Mouse (Mus musculus) olfactory bulb, adult 2 months (tissue): ENCODE results near the gene Snx10. TPM values are rescaled to one million over a fixed set of nuclear protein-coding genes. Genes with fewer than 3 reads are reported as not detected.

Experiments
- H3K27ac ChIP-seq: fragments of 200-500 bp; 2 replicates; pipeline ENCODE4 v1.5.1; 2012; ENCODE audit warnings: low read depth, low read length; ENCODE audit not compliant: insufficient read depth
- H3K4me1 ChIP-seq: fragments of 200-500 bp; 2 replicates; pipeline ENCODE4 v1.6.1; 2012; ENCODE audit warnings: low read length; ENCODE audit not compliant: control insufficient read depth, insufficient read depth
- H3K4me3 ChIP-seq: fragments of 200-500 bp; 2 replicates; pipeline ENCODE4 v1.5.1; 2012; ENCODE audit warnings: mild to moderate bottlenecking, low read depth, low read length, moderate library complexity; ENCODE audit not compliant: insufficient read depth
- CTCF ChIP-seq: fragments of 200-500 bp; IDR thresholded peaks from 2 replicates; pipeline ENCODE4 v1.5.1; 2012; ENCODE audit warnings: low read depth, mild to moderate bottlenecking, low read length, moderate library complexity; ENCODE audit not compliant: insufficient read depth
- POLR2A ChIP-seq: fragments of 200-500 bp; IDR thresholded peaks from 2 replicates; pipeline ENCODE4 v1.6.1; 2012; ENCODE audit warnings: mild to moderate bottlenecking, low read depth, low read length, moderate library complexity; ENCODE audit not compliant: insufficient read depth
- WGBS: fragments of 180-500 bp; shearing (Covaris S2); methylation state at CpG from one replicate; pipeline ENCODE4 v1.1.7; 2018; 5-methylcytosine and 5-hydroxymethylcytosine counted together
- polyA plus RNA-seq: library from polyadenylated mRNA; stranded (reverse); fragments of >200 nt; gene quantifications from 2 replicates; pipeline ENCODE4 v1.2.4, GENCODE M21; 2012; ENCODE audit warnings: low replicate concordance; ENCODE audit not compliant: missing spikeins, insufficient read depth, insufficient read length

The Snx10 gene
- polyA plus RNA-seq, 1 experiment: not detected

DNA sequence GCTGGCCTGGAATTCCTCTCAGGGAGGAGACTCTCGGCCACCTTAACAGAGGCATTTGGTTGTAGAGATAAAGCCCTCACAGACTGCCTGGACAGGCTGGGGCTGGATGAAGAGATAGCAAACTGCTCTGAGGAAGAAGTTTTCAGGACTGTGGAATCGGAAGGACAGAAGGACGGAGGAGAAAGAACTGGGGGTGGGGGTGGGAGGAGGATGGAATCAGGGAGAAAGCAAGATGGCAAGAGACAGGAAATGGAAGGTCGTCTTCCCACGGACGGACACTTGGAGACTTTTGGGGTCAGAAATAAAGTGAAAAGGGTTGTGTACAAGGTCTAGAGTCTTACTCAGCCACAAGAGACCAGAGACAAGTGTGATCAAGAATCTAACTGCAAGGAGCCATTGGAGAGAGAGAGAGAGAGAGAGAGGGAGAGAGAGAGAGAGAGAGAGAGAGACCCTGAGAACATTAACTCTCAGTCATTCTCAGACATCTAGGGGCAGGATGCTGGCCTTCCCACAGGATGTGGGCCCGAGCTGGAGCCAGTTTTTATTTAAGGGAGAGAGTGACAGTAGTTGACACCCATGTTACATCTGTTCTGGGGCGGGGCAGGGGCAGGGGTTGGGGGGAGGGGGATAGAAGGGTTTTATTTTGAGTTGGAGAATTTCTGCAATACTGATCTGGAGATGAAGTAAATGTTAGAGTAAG, 110.1 kb downstream of the Snx10 start:
- H3K4me1 ChIP-seq: no peaks in the 10 kb centered on the region
- TF ChIP-seq POLR2A (no peak), CTCF (no peak)
- WGBS: 92% methylated on average over 8 of the region's 8 CpGs
- H3K27ac ChIP-seq: no peak overlapping the region
- H3K4me3 ChIP-seq: no peak overlapping the region

DNA sequence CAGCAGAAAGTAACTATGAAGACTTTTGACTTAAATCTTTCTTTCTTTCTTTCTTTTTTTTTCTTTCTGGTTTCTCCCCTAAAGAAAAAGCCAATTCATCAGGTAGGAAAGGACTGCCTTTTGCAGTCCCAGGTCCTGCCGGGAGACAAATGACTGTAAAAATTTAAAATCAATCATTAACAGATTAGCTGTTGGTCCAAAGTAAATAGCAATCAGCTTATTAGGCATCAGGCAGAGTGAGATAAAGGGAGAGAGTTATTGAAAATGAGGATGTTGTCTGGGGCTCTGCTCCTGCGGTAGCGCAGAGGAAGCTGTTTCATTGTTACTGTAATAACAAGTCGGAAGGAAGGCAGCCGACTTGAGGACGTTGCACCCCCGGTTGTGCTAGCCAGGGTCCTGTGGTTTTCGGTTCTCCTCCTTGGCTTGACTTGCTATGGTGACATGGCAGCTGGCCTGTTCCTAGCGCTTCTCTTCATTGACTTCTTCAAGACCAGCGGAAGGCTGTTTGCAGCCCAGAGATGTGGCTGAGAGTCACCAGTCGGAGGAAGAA, 112.4 kb downstream of the Snx10 start:
- WGBS: 67% methylated on average over 11 of the region's 11 CpGs
- H3K4me1 ChIP-seq: no peaks in the 10 kb centered on the region
- H3K4me3 ChIP-seq: no peak overlapping the region
- H3K27ac ChIP-seq: no peak overlapping the region
- TF ChIP-seq CTCF (no peak), POLR2A (no peak)

Other genes starting within 250 kb of the Snx10 start
- gene Nfe2l3, start 91.2 kb upstream of the Snx10 start, polyA plus RNA-seq: not detected in 2 replicates
- gene Hnrnpa2b1, start 54.0 kb upstream of the Snx10 start, polyA plus RNA-seq: 1,128 and 1,550 TPM in 2 replicates
- 577 TPM in 1 of 2 replicates, not detected in the other for gene Cbx3, start 53.5 kb upstream of the Snx10 start, polyA plus RNA-seq